Mouse (Mus musculus) testis, postnatal 10 days (tissue): ENCODE measurements around the gene Pdcl.
A peak's percentile ranks its signal among the peaks of the same experiment; 100 is the strongest.

Experiments used
- DNase-seq: peaks from one replicate; pipeline ENCODE4 v3.0.0; 2021; ENCODE audit warnings: low spot score

Gene Pdcl

GRCm38 (mm10) chr2:37358633-37359540 lies at the start of gene Pdcl:
Gene Pdcl, minus strand, starts transcription at chr2:37359332.
- DNase-seq, result peak; percentile 94

- DNase-seq, result no peak
Measured at GRCm38 (mm10) chr2:37395539-37395938, 36.4 kb upstream of the Pdcl start.

- DNase-seq, result no peak
Measured at GRCm38 (mm10) chr2:37382921-37383320, 23.8 kb upstream of the Pdcl start.

DNA sequence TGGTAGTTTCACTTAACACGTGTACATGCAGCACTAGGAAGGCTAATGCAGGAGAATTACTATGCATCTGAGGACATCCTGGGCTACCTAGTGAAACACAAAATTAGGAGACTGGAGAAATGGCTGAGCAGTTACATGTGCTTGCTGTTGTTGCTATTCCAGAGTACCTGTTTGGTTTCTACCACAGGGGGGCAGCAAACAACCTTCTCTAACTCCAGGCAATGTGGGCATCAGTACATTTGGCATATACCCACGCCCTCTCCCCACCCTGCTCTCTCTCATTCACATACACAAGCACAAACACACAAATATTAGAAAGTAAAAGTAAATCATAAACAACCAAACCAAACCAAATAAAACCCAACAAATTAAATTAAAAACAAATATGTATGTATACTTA lies 21.1 kb upstream of the Pdcl start:
- peak; percentile 58 for DNase-seq

DNA sequence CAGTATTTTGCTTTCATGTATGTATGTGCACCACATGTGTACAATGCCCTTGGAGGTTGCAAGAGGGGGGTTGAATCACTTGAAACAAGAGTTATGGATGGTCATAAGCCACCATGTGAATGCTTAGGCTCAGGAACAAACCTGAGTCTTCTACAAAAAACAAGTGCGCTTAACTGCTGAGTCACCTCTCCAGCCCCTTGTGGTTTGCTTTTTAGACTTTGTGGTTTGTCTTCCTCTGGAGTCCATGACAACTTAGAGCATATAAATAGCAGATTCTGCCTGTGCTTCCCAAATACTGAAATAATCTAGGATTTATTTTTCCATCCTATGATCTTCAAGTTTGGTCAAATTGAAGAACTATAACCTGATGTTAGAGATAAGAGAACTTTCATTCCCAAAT lies 16.9 kb upstream of the Pdcl start:
- no peak for DNase-seq

DNA sequence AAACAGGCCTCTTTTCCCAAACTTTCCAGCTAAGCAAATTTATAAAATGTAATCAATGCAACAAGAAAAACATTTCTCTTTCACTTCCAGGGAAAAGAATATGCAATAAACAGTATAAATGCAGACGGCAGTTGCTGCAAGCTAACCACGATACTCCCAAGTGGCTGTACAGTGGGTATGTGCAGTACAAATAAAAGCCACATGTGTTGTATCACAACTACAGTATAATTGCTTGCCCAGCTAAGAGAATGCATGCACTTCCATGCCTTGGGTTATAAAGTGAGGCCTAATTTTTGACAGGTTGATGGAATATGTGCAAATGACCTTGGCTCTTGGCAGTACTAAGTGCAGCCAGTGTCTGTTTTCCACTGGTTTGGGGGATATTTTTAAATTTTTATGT lies 11.5 kb upstream of the Pdcl start:
- no peak for DNase-seq

- no peak for DNase-seq
Measured at GRCm38 (mm10) chr2:37359908-37360307, 776 bp upstream of the Pdcl start.

GRCm38 (mm10) chr2:37355571-37355970 lies 3.6 kb downstream of the Pdcl start:
- no peak for DNase-seq

DNA sequence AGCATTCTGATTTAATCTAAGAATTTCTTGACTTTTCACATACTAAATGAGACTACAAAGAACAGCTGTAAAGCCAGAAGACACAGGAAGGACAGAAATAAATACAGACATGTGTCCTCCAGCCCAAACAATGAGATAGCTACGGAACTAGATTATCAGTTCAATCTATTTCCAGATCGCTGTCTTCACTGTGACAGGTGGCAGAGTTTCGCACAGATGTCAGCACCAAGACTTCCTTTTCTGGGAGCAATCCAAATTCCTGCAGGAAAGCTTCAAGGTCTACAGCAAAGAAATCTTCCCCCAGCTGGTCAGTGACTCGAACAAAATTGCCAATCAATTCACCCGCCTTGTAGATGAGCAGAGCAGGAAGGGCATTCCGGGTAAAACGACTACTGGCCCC lies 7.5 kb downstream of the Pdcl start:
- DNase-seq, result no peak

GRCm38 (mm10) chr2:37338497-37339187 lies 20.5 kb downstream of the Pdcl start:
- peak; percentile 76 for DNase-seq

DNA sequence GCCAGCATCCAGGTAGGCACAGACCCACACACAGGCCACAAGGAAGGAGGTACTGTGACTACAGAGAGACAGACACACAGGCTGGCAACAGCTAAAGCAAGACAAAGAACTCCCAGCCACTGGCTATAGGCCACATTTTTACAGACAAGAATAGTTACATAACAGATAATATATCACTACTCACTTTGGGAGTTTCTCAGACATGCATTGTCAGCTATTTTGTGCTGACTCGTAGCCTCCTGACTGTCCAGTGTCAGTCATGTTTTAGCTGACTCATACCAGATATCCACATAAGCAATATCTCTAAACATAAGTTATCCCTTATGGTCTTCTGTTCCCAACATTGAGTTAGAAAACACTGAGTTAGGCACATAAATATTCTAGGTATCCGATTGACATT lies 25.8 kb downstream of the Pdcl start:
- DNase-seq, result no peak

GRCm38 (mm10) chr2:37326215-37326614 lies 32.9 kb downstream of the Pdcl start, which contains the start of gene Olfr368:
Gene Olfr368, plus strand, starts transcription at chr2:37326515.
- no peak for DNase-seq
